Mouse (Mus musculus): Measurements from ENCODE around the gene Scube3. TPM values are rescaled to one million over a fixed set of nuclear protein-coding genes. Genes with fewer than 3 reads are reported as not detected.

Gene Scube3
- polyA plus RNA-seq, 1 experiment from 2014 or later = 10.5 TPM

GRCm38 (mm10) chr17:28172690-28173089, 30.7 kb downstream of the Scube3 start:
- DNase-seq (ENCODE audit: low spot score) = no peak
- 77% methylated on average over 9 of the region's 9 CpGs for whole genome bisulfite sequencing
- Histone ChIP-seq H3K9me3 (ENCODE audit: control insufficient read depth, low read length) (no peaks in the 10 kb centered on the region), H3K27ac (ENCODE audit: low read depth, low read length) (no peak overlapping the region), H3K4me2 (ENCODE audit: low read depth, low read length, severe bottlenecking) (no peak overlapping the region), H3K4me1 (replicated peaks; ENCODE audit: control insufficient read depth, insufficient read depth, low read length) (peaks cover 8% of the 10 kb centered on the region; the same call in 1 of the 2 replicates), H3K4me3 (ENCODE audit: low read depth, low read length) (no peak overlapping the region), H3K9ac (ENCODE audit: low read length) (no peak overlapping the region), H3K36me3 (ENCODE audit: control insufficient read depth, insufficient read depth, low read length) (no peaks in the 10 kb centered on the region; the same call in none of the 2 replicates), H3K27me3 (ENCODE audit: control insufficient read depth, insufficient read depth, low read length) (no peaks in the 10 kb centered on the region)
- ATAC-seq (replicated peaks; ENCODE audit: low FRiP score) = no peak

GRCm38 (mm10) chr17:28176775-28177539, 35.0 kb downstream of the Scube3 start, which contains the start of gene Zfp523:
Gene Zfp523, plus strand, starts transcription at chr17:28177129.
- peak; percentile 88 for ATAC-seq (replicated peaks; ENCODE audit: low FRiP score)
- H3K4me1 ChIP-seq (replicated peaks; ENCODE audit: control insufficient read depth, insufficient read depth, low read length) = peaks cover 9% of the 10 kb centered on the region; the same call in 1 of the 2 replicates
- H3K9ac ChIP-seq (ENCODE audit: low read length) = peak within 1 kb of the TSS; percentile 92
- H3K27me3 ChIP-seq (ENCODE audit: control insufficient read depth, insufficient read depth, low read length) = no peaks in the 10 kb centered on the region
- DNase-seq (ENCODE audit: low spot score) = peak; percentile 96
- H3K9me3 ChIP-seq (ENCODE audit: control insufficient read depth, low read length) = no peaks in the 10 kb centered on the region
- under 1% methylated on average over 77 of the region's 82 CpGs for WGBS
- H3K36me3 ChIP-seq (ENCODE audit: control insufficient read depth, insufficient read depth, low read length) = no peaks in the 10 kb centered on the region
- H3K4me3 ChIP-seq (ENCODE audit: low read depth, low read length) = peak within 1 kb of the TSS; percentile 86
- peak within 1 kb of the TSS; percentile 97 for H3K4me2 ChIP-seq (ENCODE audit: low read depth, low read length, severe bottlenecking)
- H3K27ac ChIP-seq (ENCODE audit: low read depth, low read length) = peak within 1 kb of the TSS; percentile 91

- no peaks in the 10 kb centered on the region for H3K9me3 ChIP-seq (ENCODE audit: control insufficient read depth, low read length)
- peak overlapping the region; percentile 91 for H3K27ac ChIP-seq (ENCODE audit: low read depth, low read length)
- no peak for DNase-seq (ENCODE audit: low spot score)
- H3K4me2 ChIP-seq (ENCODE audit: low read depth, low read length, severe bottlenecking) = peak overlapping the region; percentile 97
- H3K36me3 ChIP-seq (ENCODE audit: control insufficient read depth, insufficient read depth, low read length) = no peaks in the 10 kb centered on the region
- 12% methylated on average over 17 of the region's 22 CpGs for WGBS
- H3K27me3 ChIP-seq (ENCODE audit: control insufficient read depth, insufficient read depth, low read length) = no peaks in the 10 kb centered on the region
- H3K4me1 ChIP-seq (replicated peaks; ENCODE audit: control insufficient read depth, insufficient read depth, low read length) = peaks cover 7% of the 10 kb centered on the region; the same call in 1 of the 2 replicates
- H3K4me3 ChIP-seq (ENCODE audit: low read depth, low read length) = peak overlapping the region; percentile 86
- peak; percentile 82 for ATAC-seq (replicated peaks; ENCODE audit: low FRiP score)
- peak overlapping the region; percentile 92 for H3K9ac ChIP-seq (ENCODE audit: low read length)
Measured at GRCm38 (mm10) chr17:28177540-28178046, 35.7 kb downstream of the Scube3 start.

GRCm38 (mm10) chr17:28180331-28180730, 38.4 kb downstream of the Scube3 start:
- Histone ChIP-seq H3K27me3 (ENCODE audit: control insufficient read depth, insufficient read depth, low read length) (no peaks in the 10 kb centered on the region), H3K9ac (ENCODE audit: low read length) (no peak overlapping the region), H3K4me2 (ENCODE audit: low read depth, low read length, severe bottlenecking) (no peak overlapping the region), H3K36me3 (ENCODE audit: control insufficient read depth, insufficient read depth, low read length) (no peaks in the 10 kb centered on the region), H3K9me3 (ENCODE audit: control insufficient read depth, low read length) (no peaks in the 10 kb centered on the region), H3K27ac (ENCODE audit: low read depth, low read length) (no peak overlapping the region), H3K4me1 (replicated peaks; ENCODE audit: control insufficient read depth, insufficient read depth, low read length) (peaks cover 7% of the 10 kb centered on the region; the same call in 1 of the 2 replicates), H3K4me3 (ENCODE audit: low read depth, low read length) (no peak overlapping the region)
- 53% methylated on average over 4 of the region's 4 CpGs for WGBS
- no peak for DNase-seq (ENCODE audit: low spot score)
- no peak for ATAC-seq (replicated peaks; ENCODE audit: low FRiP score)

GRCm38 (mm10) chr17:28180783-28181544, 39.0 kb downstream of the Scube3 start:
- 87% methylated on average over 15 of the region's 15 CpGs for WGBS
- Histone ChIP-seq H3K36me3 (ENCODE audit: control insufficient read depth, insufficient read depth, low read length) (no peaks in the 10 kb centered on the region), H3K27me3 (ENCODE audit: control insufficient read depth, insufficient read depth, low read length) (no peaks in the 10 kb centered on the region), H3K4me1 (replicated peaks; ENCODE audit: control insufficient read depth, insufficient read depth, low read length) (peaks cover 7% of the 10 kb centered on the region; the same call in 1 of the 2 replicates), H3K4me3 (ENCODE audit: low read depth, low read length) (no peak overlapping the region), H3K9me3 (ENCODE audit: control insufficient read depth, low read length) (no peaks in the 10 kb centered on the region), H3K27ac (ENCODE audit: low read depth, low read length) (no peak overlapping the region), H3K9ac (ENCODE audit: low read length) (no peak overlapping the region), H3K4me2 (ENCODE audit: low read depth, low read length, severe bottlenecking) (no peak overlapping the region)
- DNase-seq (ENCODE audit: low spot score) (no peak), ATAC-seq (replicated peaks; ENCODE audit: low FRiP score) (no peak)

- Histone ChIP-seq H3K9me3 (ENCODE audit: control insufficient read depth, low read length) (no peaks in the 10 kb centered on the region), H3K4me2 (ENCODE audit: low read depth, low read length, severe bottlenecking) (no peak overlapping the region), H3K4me1 (replicated peaks; ENCODE audit: control insufficient read depth, insufficient read depth, low read length) (no peaks in the 10 kb centered on the region), H3K27ac (ENCODE audit: low read depth, low read length) (no peak overlapping the region), H3K36me3 (ENCODE audit: control insufficient read depth, insufficient read depth, low read length) (peaks cover 3% of the 10 kb centered on the region; the same call in 1 of the 2 replicates), H3K27me3 (ENCODE audit: control insufficient read depth, insufficient read depth, low read length) (no peaks in the 10 kb centered on the region), H3K9ac (ENCODE audit: low read length) (no peak overlapping the region), H3K4me3 (ENCODE audit: low read depth, low read length) (no peak overlapping the region)
- no peak for DNase-seq (ENCODE audit: low spot score)
- WGBS = 90% methylated on average over 7 of the region's 7 CpGs
- ATAC-seq (replicated peaks; ENCODE audit: low FRiP score) = no peak
Measured at GRCm38 (mm10) chr17:28184971-28185638, 43.2 kb downstream of the Scube3 start.

GRCm38 (mm10) chr17:28188313-28188712, 46.4 kb downstream of the Scube3 start:
- no peaks in the 10 kb centered on the region for H3K4me1 ChIP-seq (replicated peaks; ENCODE audit: control insufficient read depth, insufficient read depth, low read length)
- no peaks in the 10 kb centered on the region for H3K9me3 ChIP-seq (ENCODE audit: control insufficient read depth, low read length)
- no peak overlapping the region for H3K4me2 ChIP-seq (ENCODE audit: low read depth, low read length, severe bottlenecking)
- 89% methylated on average over 5 of the region's 5 CpGs for WGBS
- no peak for ATAC-seq (replicated peaks; ENCODE audit: low FRiP score)
- no peak for DNase-seq (ENCODE audit: low spot score)
- no peak overlapping the region for H3K9ac ChIP-seq (ENCODE audit: low read length)
- no peak overlapping the region for H3K4me3 ChIP-seq (ENCODE audit: low read depth, low read length)
- no peak overlapping the region for H3K27ac ChIP-seq (ENCODE audit: low read depth, low read length)
- H3K27me3 ChIP-seq (ENCODE audit: control insufficient read depth, insufficient read depth, low read length) = no peaks in the 10 kb centered on the region
- H3K36me3 ChIP-seq (ENCODE audit: control insufficient read depth, insufficient read depth, low read length) = peaks cover 7% of the 10 kb centered on the region; the same call in 1 of the 2 replicates

- ATAC-seq (replicated peaks; ENCODE audit: low FRiP score) (no peak), DNase-seq (ENCODE audit: low spot score) (no peak)
- Histone ChIP-seq H3K36me3 (ENCODE audit: control insufficient read depth, insufficient read depth, low read length) (peaks cover 9% of the 10 kb centered on the region; the same call in 1 of the 2 replicates), H3K9me3 (ENCODE audit: control insufficient read depth, low read length) (no peaks in the 10 kb centered on the region), H3K4me3 (ENCODE audit: low read depth, low read length) (no peak overlapping the region), H3K9ac (ENCODE audit: low read length) (no peak overlapping the region), H3K4me2 (ENCODE audit: low read depth, low read length, severe bottlenecking) (no peak overlapping the region), H3K27ac (ENCODE audit: low read depth, low read length) (no peak overlapping the region), H3K27me3 (ENCODE audit: control insufficient read depth, insufficient read depth, low read length) (no peaks in the 10 kb centered on the region), H3K4me1 (replicated peaks; ENCODE audit: control insufficient read depth, insufficient read depth, low read length) (no peaks in the 10 kb centered on the region)
- WGBS = 86% methylated on average over 1 of the region's 1 CpGs
Measured at GRCm38 (mm10) chr17:28192754-28193153, 50.8 kb downstream of the Scube3 start.

All from forebrain, embryonic 11.5 days (tissue).